Mouse (Mus musculus): Measurements from ENCODE around the gene Slc33a1. TPM values are rescaled to one million over a fixed set of nuclear protein-coding genes. Genes with fewer than 3 reads are reported as not detected.

The Slc33a1 gene
- polyA plus RNA-seq, 1 experiment from 2014 or later = 21.8 TPM

DNA sequence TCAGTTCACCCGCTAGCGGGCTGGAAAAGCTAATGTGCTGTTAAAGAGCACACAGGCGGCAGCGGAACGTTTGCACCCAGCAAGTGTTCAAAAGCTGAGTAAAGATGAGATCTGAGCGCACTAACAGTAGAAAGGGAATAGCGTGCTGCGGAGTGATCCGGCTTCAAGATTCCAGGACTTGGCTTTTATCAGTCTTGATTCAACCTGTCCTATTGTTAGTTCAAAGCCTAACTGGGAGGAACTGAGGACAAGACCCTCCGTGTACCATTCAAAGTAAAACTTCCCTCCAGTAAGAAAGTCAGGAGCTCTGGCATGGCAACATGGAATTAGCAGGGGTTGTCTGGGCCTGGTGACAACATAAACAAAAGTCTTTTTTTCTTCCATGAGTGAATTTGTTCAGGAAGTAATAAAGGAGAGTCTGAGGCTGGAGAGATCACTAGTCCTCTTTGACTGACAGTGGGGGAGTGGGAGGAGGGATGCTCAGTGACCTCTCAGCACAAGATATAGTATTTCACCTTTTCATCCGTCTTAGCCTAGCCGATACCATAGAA is 64.5 kb downstream of the Slc33a1 start:
- Histone ChIP-seq H3K9ac (ENCODE audit: low read depth, low read length) (peak overlapping the region; percentile 25; the same call in 1 of the 2 replicates), H3K4me2 (ENCODE audit: low read length) (peak overlapping the region; percentile 86), H3K36me3 (ENCODE audit: control insufficient read depth, insufficient read depth, low read length) (no peaks in the 10 kb centered on the region), H3K4me3 (ENCODE audit: low read length) (peak overlapping the region; percentile 78), H3K27ac (ENCODE audit: low read depth, low read length) (peak overlapping the region; percentile 36; the same call in 1 of the 2 replicates), H3K9me3 (ENCODE audit: control insufficient read depth, low read length) (no peaks in the 10 kb centered on the region), H3K27me3 (replicated peaks; ENCODE audit: control insufficient read depth, insufficient read depth, low read length) (no peaks in the 10 kb centered on the region), H3K4me1 (ENCODE audit: control insufficient read depth, insufficient read depth, low read depth, low read length) (peaks cover 11% of the 10 kb centered on the region)
- peak; percentile 9; the same call in 1 of the 2 replicates for ATAC-seq
- WGBS = under 1% methylated on average over 12 of the region's 12 CpGs

- Histone ChIP-seq H3K9me3 (ENCODE audit: control insufficient read depth, low read length) (no peaks in the 10 kb centered on the region), H3K9ac (ENCODE audit: low read depth, low read length) (peak within 1 kb of the TSS; percentile 80), H3K4me3 (ENCODE audit: low read length) (peak within 1 kb of the TSS; percentile 78), H3K4me1 (ENCODE audit: control insufficient read depth, insufficient read depth, low read depth, low read length) (peaks cover 11% of the 10 kb centered on the region), H3K4me2 (ENCODE audit: low read length) (peak within 1 kb of the TSS; percentile 86), H3K27ac (ENCODE audit: low read depth, low read length) (peak within 1 kb of the TSS; percentile 85), H3K36me3 (ENCODE audit: control insufficient read depth, insufficient read depth, low read length) (no peaks in the 10 kb centered on the region), H3K27me3 (replicated peaks; ENCODE audit: control insufficient read depth, insufficient read depth, low read length) (no peaks in the 10 kb centered on the region)
- WGBS = 0% methylated on average over 12 of the region's 12 CpGs
- ATAC-seq = peak; percentile 83
Observed at GRCm38 (mm10) chr3:63899309-63899695, 65.3 kb downstream of the Slc33a1 start, which contains the start of gene Plch1. TSS of gene Plch1 (minus strand) at chr3:63899472.

DNA sequence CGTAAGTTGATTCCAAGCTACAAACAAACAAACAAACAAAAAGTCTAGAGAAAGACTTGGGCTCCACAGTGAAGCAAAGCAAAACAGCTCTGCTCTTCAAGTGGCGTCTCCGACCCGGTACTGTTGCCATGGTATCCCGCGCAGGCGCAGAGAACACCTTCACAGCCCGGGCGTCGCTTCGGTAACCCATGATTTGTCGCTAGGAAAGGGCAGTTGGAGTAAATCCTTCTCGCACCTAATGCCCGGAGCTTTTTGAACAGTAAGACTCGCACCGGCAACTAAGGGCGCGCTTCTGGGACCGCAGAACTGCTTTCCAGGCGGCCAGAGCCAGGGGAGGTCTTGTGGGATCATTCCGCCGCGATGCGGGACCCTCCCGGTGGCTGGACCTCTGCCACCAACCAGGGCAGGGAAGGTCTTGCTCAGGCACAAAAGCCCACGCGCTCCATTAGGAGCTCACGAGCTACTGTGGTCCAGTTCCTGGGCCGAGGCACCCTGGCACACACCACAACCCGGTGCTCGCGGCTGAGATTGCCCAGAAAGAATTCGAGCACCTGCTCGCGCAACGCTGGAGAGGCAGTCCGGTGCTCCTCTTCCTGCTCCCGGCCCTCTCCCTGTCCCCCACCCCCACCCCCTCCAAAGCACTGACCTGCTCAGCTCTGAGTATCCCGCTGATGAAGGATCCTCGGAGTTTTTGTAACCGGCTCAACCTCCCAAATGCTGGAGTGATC is 65.8 kb downstream of the Slc33a1 start:
- Histone ChIP-seq H3K27me3 (replicated peaks; ENCODE audit: control insufficient read depth, insufficient read depth, low read length) (no peaks in the 10 kb centered on the region), H3K9me3 (ENCODE audit: control insufficient read depth, low read length) (no peaks in the 10 kb centered on the region), H3K4me3 (ENCODE audit: low read length) (peak overlapping the region; percentile 78), H3K4me1 (ENCODE audit: control insufficient read depth, insufficient read depth, low read depth, low read length) (peaks cover 11% of the 10 kb centered on the region), H3K9ac (ENCODE audit: low read depth, low read length) (peak overlapping the region; percentile 80), H3K27ac (ENCODE audit: low read depth, low read length) (peak overlapping the region; percentile 85), H3K36me3 (ENCODE audit: control insufficient read depth, insufficient read depth, low read length) (no peaks in the 10 kb centered on the region), H3K4me2 (ENCODE audit: low read length) (peak overlapping the region; percentile 86)
- under 1% methylated on average over 41 of the region's 41 CpGs for WGBS
- ATAC-seq = peak; percentile 95

DNA sequence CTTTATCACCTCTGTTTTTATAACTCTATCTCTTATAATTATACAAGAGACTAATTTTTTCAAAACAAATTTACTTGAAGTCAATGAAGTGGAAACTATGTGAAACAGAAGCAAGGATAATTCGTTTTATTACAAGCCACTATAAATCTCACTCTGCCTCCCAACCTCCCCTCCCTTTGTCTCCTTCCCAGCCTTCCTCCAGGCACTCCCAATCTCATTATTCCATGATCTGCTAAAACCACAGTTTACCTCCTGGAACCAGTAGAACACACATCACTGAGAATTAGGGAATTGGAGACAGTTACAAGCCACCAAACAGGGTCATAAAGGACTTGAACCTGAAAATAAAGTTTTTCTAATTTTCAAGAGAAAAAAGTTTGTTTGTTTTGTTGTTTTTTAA is 67.4 kb downstream of the Slc33a1 start:
- Histone ChIP-seq H3K4me2 (ENCODE audit: low read length) (peak overlapping the region; percentile 86), H3K27ac (ENCODE audit: low read depth, low read length) (no peak overlapping the region), H3K36me3 (ENCODE audit: control insufficient read depth, insufficient read depth, low read length) (no peaks in the 10 kb centered on the region), H3K27me3 (replicated peaks; ENCODE audit: control insufficient read depth, insufficient read depth, low read length) (no peaks in the 10 kb centered on the region), H3K9ac (ENCODE audit: low read depth, low read length) (no peak overlapping the region), H3K9me3 (ENCODE audit: control insufficient read depth, low read length) (no peaks in the 10 kb centered on the region), H3K4me1 (ENCODE audit: control insufficient read depth, insufficient read depth, low read depth, low read length) (peaks cover 11% of the 10 kb centered on the region), H3K4me3 (ENCODE audit: low read length) (no peak overlapping the region)
- 12% methylated on average over 1 of the region's 1 CpGs for WGBS
- ATAC-seq = no peak

DNA sequence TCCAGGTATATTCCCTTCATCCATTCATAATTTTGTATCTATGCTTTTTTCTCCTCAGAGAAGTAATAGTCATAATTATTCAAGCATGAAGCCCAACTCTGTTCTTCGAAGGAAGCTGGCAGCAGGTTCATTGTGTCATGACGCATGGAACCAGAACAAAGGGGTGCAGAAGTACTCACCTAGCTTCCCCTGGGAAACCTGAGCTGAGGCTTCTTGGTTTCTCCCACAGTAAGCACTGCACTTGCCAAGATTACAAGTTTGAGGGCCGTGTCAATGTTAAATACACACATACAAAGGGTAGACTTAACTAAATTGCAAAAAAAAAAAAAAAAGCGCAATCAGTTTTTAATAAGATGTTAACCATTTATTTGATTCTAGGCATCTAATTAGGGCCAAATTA is 68.3 kb downstream of the Slc33a1 start:
- H3K27ac ChIP-seq (ENCODE audit: low read depth, low read length) = no peak overlapping the region
- H3K4me1 ChIP-seq (ENCODE audit: control insufficient read depth, insufficient read depth, low read depth, low read length) = peaks cover 11% of the 10 kb centered on the region
- H3K36me3 ChIP-seq (ENCODE audit: control insufficient read depth, insufficient read depth, low read length) = no peaks in the 10 kb centered on the region
- no peak overlapping the region for H3K9ac ChIP-seq (ENCODE audit: low read depth, low read length)
- no peaks in the 10 kb centered on the region for H3K27me3 ChIP-seq (replicated peaks; ENCODE audit: control insufficient read depth, insufficient read depth, low read length)
- no peak overlapping the region for H3K4me2 ChIP-seq (ENCODE audit: low read length)
- no peak for ATAC-seq
- 39% methylated on average over 4 of the region's 4 CpGs for WGBS
- no peak overlapping the region for H3K4me3 ChIP-seq (ENCODE audit: low read length)
- H3K9me3 ChIP-seq (ENCODE audit: control insufficient read depth, low read length) = no peaks in the 10 kb centered on the region

- no peak overlapping the region for H3K27ac ChIP-seq (ENCODE audit: low read depth, low read length)
- no peak overlapping the region for H3K4me2 ChIP-seq (ENCODE audit: low read length)
- no peaks in the 10 kb centered on the region for H3K9me3 ChIP-seq (ENCODE audit: control insufficient read depth, low read length)
- peaks cover 11% of the 10 kb centered on the region for H3K4me1 ChIP-seq (ENCODE audit: control insufficient read depth, insufficient read depth, low read depth, low read length)
- no peaks in the 10 kb centered on the region for H3K27me3 ChIP-seq (replicated peaks; ENCODE audit: control insufficient read depth, insufficient read depth, low read length)
- H3K9ac ChIP-seq (ENCODE audit: low read depth, low read length) = no peak overlapping the region
- ATAC-seq = no peak
- H3K36me3 ChIP-seq (ENCODE audit: control insufficient read depth, insufficient read depth, low read length) = no peaks in the 10 kb centered on the region
- 11% methylated on average over 2 of the region's 2 CpGs for WGBS
- H3K4me3 ChIP-seq (ENCODE audit: low read length) = no peak overlapping the region
Observed at GRCm38 (mm10) chr3:63895786-63896185, 68.8 kb downstream of the Slc33a1 start.

DNA sequence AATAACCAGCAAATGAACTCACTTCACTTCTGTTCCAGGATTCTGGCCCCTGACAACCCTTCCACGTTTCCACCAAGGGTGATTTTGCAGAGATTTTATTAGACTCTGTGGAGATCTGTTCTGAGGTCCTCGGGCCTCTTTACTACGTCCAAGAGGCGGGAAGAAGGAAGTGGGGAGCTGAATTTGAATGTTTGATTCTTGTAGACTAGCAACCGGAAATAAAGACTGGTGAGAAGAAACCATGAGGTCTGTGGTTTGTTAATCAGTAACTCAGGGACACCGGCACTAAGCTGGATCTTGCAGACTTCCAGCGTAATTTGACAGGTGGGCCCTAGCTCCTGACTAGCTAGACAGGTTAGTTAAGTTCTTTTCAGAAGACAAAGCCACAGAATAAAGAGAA is 70.9 kb downstream of the Slc33a1 start:
- Histone ChIP-seq H3K9ac (ENCODE audit: low read depth, low read length) (no peak overlapping the region), H3K36me3 (ENCODE audit: control insufficient read depth, insufficient read depth, low read length) (no peaks in the 10 kb centered on the region), H3K4me1 (ENCODE audit: control insufficient read depth, insufficient read depth, low read depth, low read length) (0 out of 2 replicates have a peak, but pooled peaks cover 5% of the 10 kb centered on the region), H3K9me3 (ENCODE audit: control insufficient read depth, low read length) (no peaks in the 10 kb centered on the region), H3K4me2 (ENCODE audit: low read length) (peak overlapping the region; percentile 7; the same call in 1 of the 2 replicates), H3K4me3 (ENCODE audit: low read length) (no peak overlapping the region), H3K27ac (ENCODE audit: low read depth, low read length) (no peak overlapping the region), H3K27me3 (replicated peaks; ENCODE audit: control insufficient read depth, insufficient read depth, low read length) (no peaks in the 10 kb centered on the region)
- no peak for ATAC-seq
- WGBS = 50% methylated on average over 7 of the region's 7 CpGs

GRCm38 (mm10) chr3:63892154-63892553 is 72.4 kb downstream of the Slc33a1 start:
- H3K4me1 ChIP-seq (ENCODE audit: control insufficient read depth, insufficient read depth, low read depth, low read length) = no peaks in the 10 kb centered on the region
- no peaks in the 10 kb centered on the region for H3K27me3 ChIP-seq (replicated peaks; ENCODE audit: control insufficient read depth, insufficient read depth, low read length)
- no peak overlapping the region for H3K4me2 ChIP-seq (ENCODE audit: low read length)
- no peak overlapping the region for H3K4me3 ChIP-seq (ENCODE audit: low read length)
- H3K36me3 ChIP-seq (ENCODE audit: control insufficient read depth, insufficient read depth, low read length) = no peaks in the 10 kb centered on the region
- H3K27ac ChIP-seq (ENCODE audit: low read depth, low read length) = no peak overlapping the region
- no peak for ATAC-seq
- no peak overlapping the region for H3K9ac ChIP-seq (ENCODE audit: low read depth, low read length)
- WGBS = 48% methylated on average over 3 of the region's 3 CpGs
- H3K9me3 ChIP-seq (ENCODE audit: control insufficient read depth, low read length) = no peaks in the 10 kb centered on the region
